Mouse (Mus musculus) stomach, embryonic 16.5 days (tissue): ENCODE results near the gene Fgf14. TPM values are rescaled to one million over a fixed set of nuclear protein-coding genes. Genes with fewer than 3 reads are reported as not detected.
"Not testable (repeated sequence)": the region's sequence is repeated elsewhere in the genome, so short reads cannot be mapped to it uniquely, and the experiment has no call there.

Source experiments
- ATAC-seq: fragments of 200-750 bp; cut with Nextera tagmentation; 2 replicates; pipeline ENCODE4 v1.8.0; 2017; ENCODE audit warnings: moderate number of reproducible peaks, moderate TSS enrichment; ENCODE audit not compliant: insufficient read depth, low FRiP score
- H3K27ac ChIP-seq: fragments of 300-500 bp; sonication (generic); 2 replicates; pipeline ENCODE4 v1.5.1; 2014; ENCODE audit warnings: low read length
- H3K27me3 ChIP-seq: fragments of 300-500 bp; sonication (generic); 2 replicates; pipeline ENCODE4 v1.6.1; 2014; ENCODE audit warnings: low read length, control low read depth, mixed read lengths; ENCODE audit not compliant: control insufficient read depth, insufficient read depth
- H3K36me3 ChIP-seq: fragments of 300-500 bp; sonication (generic); 2 replicates; pipeline ENCODE4 v1.6.1; 2014; ENCODE audit warnings: low read length; ENCODE audit not compliant: control insufficient read depth, insufficient read depth
- H3K4me1 ChIP-seq: fragments of 300-500 bp; sonication (generic); 2 replicates; pipeline ENCODE4 v1.6.1; 2014; ENCODE audit warnings: low read length, control low read depth, mixed read lengths; ENCODE audit not compliant: control insufficient read depth, insufficient read depth
- H3K4me2 ChIP-seq: fragments of 300-500 bp; sonication (generic); 2 replicates; pipeline ENCODE4 v1.6.1; 2014; ENCODE audit warnings: low read depth, low read length, mixed read lengths
- H3K4me3 ChIP-seq: fragments of 300-500 bp; sonication (generic); replicated peaks from 2 replicates; pipeline ENCODE4 v1.5.1; 2014; ENCODE audit warnings: mild to moderate bottlenecking, low read length
- H3K9ac ChIP-seq: fragments of 300-500 bp; sonication (generic); 2 replicates; pipeline ENCODE4 v1.6.1; 2014; ENCODE audit warnings: low read length
- H3K9me3 ChIP-seq: fragments of 300-500 bp; sonication (generic); replicated peaks from 2 replicates; pipeline ENCODE4 v1.6.1; 2016; ENCODE audit warnings: low read length, control low read depth; ENCODE audit not compliant: control insufficient read depth
- WGBS: fragments of 180-500 bp; shearing (Covaris S2); extraction: QIAGEN DNeasy Blood & Tissue Kit; methylation state at CpG from one replicate; pipeline ENCODE4 v1.1.7; 2014; 5-methylcytosine and 5-hydroxymethylcytosine counted together
- polyA plus RNA-seq: library from polyadenylated mRNA; unstranded; fragments of >200 nt; fragmentation: Nextera tagmentation; extraction: Ambion mirVana; gene quantifications from 2 replicates; pipeline ENCODE4 v1.2.1, GENCODE M21; 2015

Gene Fgf14
- polyA plus RNA-seq, 1 experiment from 2014 or later = 2.6 TPM

- 22% methylated on average over 3 of the region's 3 CpGs for WGBS
- peak; percentile 80; the same call in 1 of the 2 replicates for ATAC-seq
Measured at GRCm38 (mm10) chr14:124439298-124439697, 237.6 kb downstream of the Fgf14 start.

DNA sequence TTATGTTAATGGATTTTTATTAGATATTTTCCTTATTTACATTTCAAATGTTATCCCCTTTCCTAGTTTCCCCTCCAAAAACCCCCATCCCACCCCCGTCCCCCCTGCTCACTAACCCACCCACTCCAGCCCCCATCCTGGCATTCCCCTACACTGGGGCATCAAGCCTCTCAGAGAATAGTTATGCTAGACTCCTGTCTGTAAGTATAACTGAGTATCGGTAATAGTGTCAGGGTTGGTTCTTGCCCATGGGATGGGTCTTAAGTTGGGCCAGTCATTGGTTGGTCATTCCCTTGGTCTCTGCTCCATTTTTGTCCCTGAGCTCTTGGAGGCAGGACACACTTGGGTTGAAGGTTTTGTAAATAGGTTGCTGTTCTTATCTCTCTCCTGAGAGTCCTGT, 265.0 kb downstream of the Fgf14 start:
- ATAC-seq = no peak
- 82% methylated on average over 2 of the region's 2 CpGs for WGBS
- Histone ChIP-seq H3K36me3 (no peaks in the 10 kb centered on the region), H3K4me1 (no peaks in the 10 kb centered on the region), H3K27ac (no peak overlapping the region), H3K4me2 (no peak overlapping the region), H3K9ac (no peak overlapping the region), H3K9me3 (no peaks in the 10 kb centered on the region), H3K4me3 (no peak overlapping the region), H3K27me3 (no peaks in the 10 kb centered on the region)

More at GRCm38 (mm10) chr14:124439298-124439697, 237.6 kb downstream of the Fgf14 start:
- not testable (repeated sequence) for H3K4me2 ChIP-seq, H3K36me3 ChIP-seq, H3K9ac ChIP-seq, H3K27ac ChIP-seq, H3K4me3 ChIP-seq, H3K4me1 ChIP-seq, H3K27me3 ChIP-seq, H3K9me3 ChIP-seq

GRCm38 (mm10) chr14:124410945-124411344, 266.0 kb downstream of the Fgf14 start:
- WGBS = 0% methylated on average over 1 of the region's 1 CpGs
- Histone ChIP-seq H3K36me3 (no peaks in the 10 kb centered on the region), H3K4me3 (no peak overlapping the region), H3K4me1 (no peaks in the 10 kb centered on the region), H3K9me3 (no peaks in the 10 kb centered on the region), H3K27me3 (no peaks in the 10 kb centered on the region), H3K9ac (no peak overlapping the region), H3K27ac (no peak overlapping the region), H3K4me2 (no peak overlapping the region)
- no peak for ATAC-seq

- Histone ChIP-seq H3K27me3 (no peaks in the 10 kb centered on the region), H3K9me3 (no peaks in the 10 kb centered on the region), H3K27ac (no peak overlapping the region), H3K4me2 (no peak overlapping the region), H3K36me3 (no peaks in the 10 kb centered on the region), H3K9ac (no peak overlapping the region), H3K4me3 (no peak overlapping the region), H3K4me1 (no peaks in the 10 kb centered on the region)
- ATAC-seq = no peak
Measured at GRCm38 (mm10) chr14:124328391-124328790, 348.5 kb downstream of the Fgf14 start.

DNA sequence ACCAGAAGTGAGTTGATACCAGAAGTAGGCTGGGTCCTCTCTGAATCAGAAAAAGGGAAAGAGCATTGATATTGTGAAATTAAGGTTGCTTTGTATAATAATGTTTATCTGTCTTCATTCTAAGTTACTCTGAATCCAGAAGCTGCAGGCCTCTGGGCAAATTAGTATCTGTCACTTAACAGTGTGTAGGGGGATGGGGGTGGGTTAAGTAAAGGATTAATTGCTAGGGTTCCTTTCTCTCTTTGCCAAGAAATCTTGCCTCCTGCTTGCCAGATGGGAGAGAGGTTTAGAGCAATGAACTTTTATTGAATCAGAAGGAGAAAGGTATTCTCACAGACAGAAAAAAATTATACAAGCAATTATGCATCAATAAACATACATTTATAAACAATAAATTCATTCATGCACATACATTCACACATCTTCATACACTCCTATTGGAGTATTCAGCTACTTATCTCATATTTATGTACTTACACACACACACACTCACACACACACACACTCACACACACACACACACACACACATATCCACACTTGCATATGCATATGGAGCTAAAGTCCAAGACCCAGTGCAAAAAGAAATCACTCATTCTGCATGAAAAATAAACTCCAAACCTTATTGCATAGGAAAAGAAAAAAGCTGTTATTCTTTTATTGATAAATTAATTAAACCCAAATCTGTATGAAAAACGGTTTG, 357.8 kb downstream of the Fgf14 start:
- 48% methylated on average over 1 of the region's 1 CpGs for WGBS
- Histone ChIP-seq H3K9me3 (no peaks in the 10 kb centered on the region), H3K4me1 (no peaks in the 10 kb centered on the region), H3K4me3 (no peak overlapping the region), H3K27ac (no peak overlapping the region), H3K27me3 (no peaks in the 10 kb centered on the region), H3K36me3 (no peaks in the 10 kb centered on the region), H3K9ac (no peak overlapping the region), H3K4me2 (no peak overlapping the region)
- ATAC-seq = no peak

DNA sequence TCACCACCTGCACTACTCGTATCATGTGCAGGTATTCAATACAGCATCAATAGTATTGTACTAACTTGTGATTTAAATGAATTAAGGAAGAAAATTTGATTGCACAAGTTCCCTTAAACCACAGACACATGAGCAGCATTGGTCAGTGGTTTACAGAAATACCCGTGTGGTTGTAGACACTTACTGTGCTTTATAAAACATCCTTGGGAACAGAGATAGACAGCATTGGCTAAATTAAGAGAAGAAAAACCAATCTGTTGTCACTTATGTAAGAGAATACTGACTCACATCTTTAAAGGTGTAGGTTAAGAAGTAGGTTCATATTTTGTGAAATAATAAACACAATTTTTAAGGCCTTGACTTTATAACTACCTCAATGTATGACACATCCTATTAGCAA, 361.4 kb downstream of the Fgf14 start:
- Histone ChIP-seq H3K4me1 (no peaks in the 10 kb centered on the region), H3K4me2 (no peak overlapping the region), H3K9me3 (no peaks in the 10 kb centered on the region), H3K27me3 (no peaks in the 10 kb centered on the region), H3K36me3 (no peaks in the 10 kb centered on the region), H3K9ac (no peak overlapping the region), H3K27ac (no peak overlapping the region), H3K4me3 (no peak overlapping the region)
- no peak for ATAC-seq
- WGBS = 83% methylated on average over 2 of the region's 2 CpGs

DNA sequence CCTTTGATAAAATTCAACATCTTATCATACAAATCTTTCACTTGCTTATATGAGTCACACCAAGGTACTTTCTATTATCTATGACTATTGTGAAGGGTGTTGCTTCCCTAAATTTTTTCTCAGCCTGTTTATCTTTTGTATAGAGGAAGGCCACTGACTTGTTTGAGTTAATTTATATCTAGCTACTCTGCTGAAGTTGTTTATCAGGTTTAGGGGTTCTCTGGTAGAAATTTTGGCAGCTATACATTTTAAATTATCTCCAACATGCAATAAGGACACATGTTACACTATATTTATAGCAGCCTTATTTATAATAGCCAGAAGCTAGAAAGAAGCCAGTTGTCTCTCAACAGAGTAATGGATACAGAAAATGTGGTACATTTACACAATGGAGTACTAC, 389.9 kb downstream of the Fgf14 start:
- no peak for ATAC-seq
- Histone ChIP-seq H3K9ac (no peak overlapping the region), H3K27me3 (no peaks in the 10 kb centered on the region)

GRCm38 (mm10) chr14:124278384-124278944, 398.5 kb downstream of the Fgf14 start:
- no peaks in the 10 kb centered on the region for H3K4me1 ChIP-seq
- H3K36me3 ChIP-seq = no peaks in the 10 kb centered on the region
- no peaks in the 10 kb centered on the region for H3K27me3 ChIP-seq
- no peak overlapping the region for H3K4me3 ChIP-seq
- H3K4me2 ChIP-seq = no peak overlapping the region
- no peaks in the 10 kb centered on the region for H3K9me3 ChIP-seq
- H3K27ac ChIP-seq = no peak overlapping the region
- H3K9ac ChIP-seq = no peak overlapping the region
- ATAC-seq = no peak

More for the DNA sequence above, 389.9 kb downstream of the Fgf14 start:
- Histone ChIP-seq H3K4me2 (no peak overlapping the region), H3K4me1 (no peaks in the 10 kb centered on the region), H3K36me3 (no peaks in the 10 kb centered on the region), H3K27ac (no peak overlapping the region), H3K4me3 (no peak overlapping the region), H3K9me3 (no peaks in the 10 kb centered on the region)

DNA sequence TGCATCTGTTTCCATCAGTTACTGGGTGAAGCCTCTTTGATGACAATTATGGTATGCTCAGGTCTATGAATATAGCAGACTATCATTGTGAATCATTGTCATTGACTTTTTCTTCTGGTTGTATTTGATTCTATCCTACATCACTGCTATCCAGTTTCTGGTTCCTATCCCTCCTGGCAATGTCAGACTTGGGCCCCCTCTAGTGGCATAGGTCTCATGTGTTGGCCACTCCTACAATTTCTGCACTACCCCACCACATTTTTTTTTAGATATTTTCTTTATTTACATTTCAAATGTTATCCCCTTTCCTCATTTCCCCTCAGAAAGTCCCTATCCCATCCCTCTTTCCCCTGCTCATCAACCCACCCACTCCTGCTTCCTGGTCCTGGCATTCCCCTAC, 409.9 kb downstream of the Fgf14 start:
- no peak for ATAC-seq
- Histone ChIP-seq H3K4me3 (no peak overlapping the region), H3K36me3 (no peaks in the 10 kb centered on the region), H3K9ac (no peak overlapping the region), H3K27ac (no peak overlapping the region), H3K9me3 (no peaks in the 10 kb centered on the region), H3K4me2 (no peak overlapping the region), H3K4me1 (no peaks in the 10 kb centered on the region), H3K27me3 (no peaks in the 10 kb centered on the region)
